Comparison of ENCODE assay signal across 10 mouse cellular contexts in the genomic region with DNA sequence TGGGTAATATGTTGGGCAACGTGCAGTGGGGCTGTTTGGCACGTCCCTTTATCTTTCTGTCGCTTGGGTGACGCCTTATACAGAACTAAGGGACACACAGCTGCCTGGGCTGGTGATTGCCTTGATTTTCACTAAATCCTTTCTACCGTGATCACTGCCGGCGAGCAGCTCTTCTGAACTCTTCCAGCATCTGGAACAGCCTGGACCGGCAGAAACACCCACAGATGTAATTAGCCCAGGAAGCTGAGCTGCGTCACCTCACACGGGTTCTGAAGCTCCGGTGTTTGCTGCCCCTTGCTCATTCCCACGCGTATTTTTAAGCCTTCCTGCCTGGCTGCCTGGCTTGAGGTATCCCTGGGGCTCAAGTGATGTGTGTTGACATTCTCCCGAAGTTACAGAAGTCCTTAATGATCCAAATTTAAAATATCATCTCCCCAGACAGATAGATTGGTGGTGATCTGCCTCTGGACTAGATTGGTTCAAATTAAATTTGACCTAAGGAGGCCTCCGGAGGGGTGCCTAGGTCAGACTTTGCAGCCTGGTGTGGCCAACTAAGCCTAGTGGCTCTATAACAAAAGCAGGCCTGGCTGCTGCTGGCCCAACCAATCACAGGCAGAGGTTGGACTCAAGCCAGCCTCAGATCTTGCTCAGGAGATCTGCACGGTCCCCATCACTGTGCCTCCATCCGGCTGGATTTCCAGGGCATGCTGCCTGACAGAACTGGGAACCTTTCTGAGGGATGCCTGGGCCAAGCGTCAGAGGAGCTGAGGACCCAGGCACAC. TPM values are rescaled to one million over a fixed set of nuclear protein-coding genes. Genes with fewer than 3 reads are reported as not detected.
DNase-seq lines count a peak whose midpoint lies in the region; ATAC-seq and TF ChIP-seq lines count a peak whose summit lies in the region.
"Had no signal": no experiment of that assay in that cellular context is flagged by ENCODE, and none has a peak within 500 bp of the region (broad histone marks: within the 10 kb centered on the region; RNA-seq: fewer than 3 reads in every experiment).

No protein-coding gene starts in this region.

- TF ChIP-seq CTCF in cortical plate, adult 2 months (IDR thresholded peaks at IDR 0.05; ENCODE audit: extremely low read depth, insufficient read depth, low read length) = no peak

- no peak overlapping the region for H3K27ac ChIP-seq in heart, embryonic 11.5 days (ENCODE audit: low read depth, low read length)
- H3K27ac ChIP-seq in cortical plate, adult 2 months (ENCODE audit: insufficient read depth, low read length) = peak overlapping the region; percentile 95
- peak overlapping the region; percentile 51 for H3K27ac ChIP-seq in limb, embryonic 12.5 days

- DNase-seq in heart, postnatal 4 days = peak; percentile 57
- peak; percentile 83 for DNase-seq in MN1 (ENCODE audit: low spot score)
- DNase-seq in Muller cell, postnatal 12 days (ENCODE audit: inconsistent ontology term) = no peak
- no peak for DNase-seq in layer of hippocampus, adult 9-11 months
- DNase-seq in cerebellum, adult 9-10 months = no peak
- DNase-seq: cerebellum, adult 8-10 months had no signal

- ATAC-seq in heart, embryonic 11.5 days (replicated peaks; ENCODE audit: insufficient number of reproducible peaks, low FRiP score, low TSS enrichment) = no peak
- ATAC-seq in limb, embryonic 12.5 days (ENCODE audit: insufficient number of reproducible peaks, insufficient read depth, low FRiP score, low TSS enrichment, low read depth) = no peak
- ATAC-seq: Patski had no signal

- no peaks in the 10 kb centered on the region for H3K27me3 ChIP-seq in heart, embryonic 11.5 days (ENCODE audit: control insufficient read depth, insufficient read depth, low read length)
- H3K27me3 ChIP-seq in limb, embryonic 12.5 days = no peaks in the 10 kb centered on the region; the same call in 1 of the 2 replicates
- H3K27me3 ChIP-seq: Patski had no signal

- H3K4me1 ChIP-seq in heart, embryonic 11.5 days (ENCODE audit: control insufficient read depth, insufficient read depth, low read length) = peaks cover 18% of the 10 kb centered on the region; the same call in 1 of the 2 replicates
- no peaks in the 10 kb centered on the region for H3K4me1 ChIP-seq in cortical plate, adult 2 months (ENCODE audit: control insufficient read depth, insufficient read depth, low read length)
- H3K4me1 ChIP-seq in limb, embryonic 12.5 days (replicated peaks) = peaks cover 27% of the 10 kb centered on the region

- H3K9me3 ChIP-seq in heart, embryonic 11.5 days (replicated peaks; ENCODE audit: control insufficient read depth, low read length) = no peaks in the 10 kb centered on the region
- peaks cover 3% of the 10 kb centered on the region; the same call in 1 of the 2 replicates for H3K9me3 ChIP-seq in limb, embryonic 12.5 days

- H3K4me2 ChIP-seq in heart, embryonic 11.5 days = no peak overlapping the region
- H3K4me2 ChIP-seq in limb, embryonic 12.5 days = no peak overlapping the region

- H3K36me3 ChIP-seq in heart, embryonic 11.5 days (ENCODE audit: control insufficient read depth, insufficient read depth, low read length) = no peaks in the 10 kb centered on the region
- H3K36me3 ChIP-seq in limb, embryonic 12.5 days = no peaks in the 10 kb centered on the region

- TF ChIP-seq POLR2A in cortical plate, adult 2 months (IDR thresholded peaks at IDR 0.05; ENCODE audit: extremely low read depth, insufficient read depth, low read length) = no peak

- WGBS in heart, embryonic 11.5 days (ENCODE audit: insufficient replicate concordance) = 71% methylated on average over 18 of the region's 18 CpGs
- WGBS in limb, embryonic 12.5 days = 42% methylated on average over 18 of the region's 18 CpGs

- no peak overlapping the region for H3K9ac ChIP-seq in heart, embryonic 11.5 days (ENCODE audit: low read depth, low read length)
- no peak overlapping the region for H3K9ac ChIP-seq in limb, embryonic 12.5 days (replicated peaks)

- no peak overlapping the region for H3K4me3 ChIP-seq in heart, embryonic 11.5 days (ENCODE audit: low read depth, low read length)
- peak overlapping the region; percentile 25 for H3K4me3 ChIP-seq in cortical plate, adult 2 months (ENCODE audit: insufficient read depth, low read length)
- no peak overlapping the region for H3K4me3 ChIP-seq in limb, embryonic 12.5 days (replicated peaks)

RNA-seq across cellular contexts. Expression of gene Sik1, which starts 57.5 kb away (rescaled TPM):
- 10 to 100 TPM; 74.3 to 79.7 TPM for total RNA-seq in heart, postnatal 4 days (2021)
- 21.7 and 24.3 TPM in 2 replicates for polyA plus RNA-seq in heart, embryonic 11.5 days (2014; fragmentation: Nextera tagmentation; extraction: Ambion mirVana)
- 5.8 and 9.7 TPM in 2 replicates for polyA plus RNA-seq in cortical plate, adult 2 months (2012; rRNA removed)
- 14.1 and 15.2 TPM in 2 replicates for polyA plus RNA-seq in limb, embryonic 12.5 days (2016; fragmentation: Nextera tagmentation; extraction: Ambion mirVana)

Comparison
In these comparisons a context has a peak if more than half of its experiments do, and no peak if none do; other contexts are left out.
1. DNase-seq: peak in heart, postnatal 4 days (single experiment) and MN1 (single experiment); none in Muller cell, postnatal 12 days (single experiment), layer of hippocampus, adult 9-11 months (single experiment) and cerebellum, adult 9-10 months (single experiment).